Mouse (Mus musculus): ENCODE measurements around the gene Cmtm8.

GRCm38 (mm10) chr9:114752311-114752710, 91.6 kb downstream of the Cmtm8 start:
- TF ChIP-seq E2F4 (IDR thresholded peaks at IDR 0.05; ENCODE audit: insufficient read depth) (no peak), POLR2A (IDR thresholded peaks at IDR 0.05; ENCODE audit: insufficient read length, low read depth) (no peak), POLR2AphosphoS2 (IDR thresholded peaks at IDR 0.05; ENCODE audit: insufficient read length, low read depth) (no peak)
